Mouse (Mus musculus) testis, adult 2 months (tissue): ENCODE data around the gene Jam3. TPM values are rescaled to one million over a fixed set of nuclear protein-coding genes. Genes with fewer than 3 reads are reported as not detected.

Experiments
- H3K27ac ChIP-seq: fragments of 200-500 bp; 2 replicates; pipeline ENCODE4 v1.5.1; 2012; ENCODE audit warnings: low read depth, low read length; ENCODE audit not compliant: control insufficient read depth, insufficient read depth
- H3K27me3 ChIP-seq: fragments of 200-500 bp; 2 replicates; pipeline ENCODE4 v1.6.1; 2012; ENCODE audit warnings: mild to moderate bottlenecking, low read length, moderate library complexity; ENCODE audit not compliant: control insufficient read depth, insufficient read depth
- H3K36me3 ChIP-seq: fragments of 200-500 bp; 2 replicates; pipeline ENCODE4 v1.6.1; 2012; ENCODE audit warnings: mild to moderate bottlenecking, low read length; ENCODE audit not compliant: control insufficient read depth, insufficient read depth
- H3K4me1 ChIP-seq: fragments of 200-500 bp; 2 replicates; pipeline ENCODE4 v1.6.1; 2012; ENCODE audit warnings: low read length; ENCODE audit not compliant: control insufficient read depth, insufficient read depth
- H3K4me3 ChIP-seq: fragments of 200-500 bp; 2 replicates; pipeline ENCODE4 v1.5.1; 2012; ENCODE audit warnings: low read depth, mild to moderate bottlenecking, low read length, moderate library complexity, mixed read lengths; ENCODE audit not compliant: control insufficient read depth
- CTCF ChIP-seq: fragments of 200-500 bp; IDR thresholded peaks from 2 replicates; pipeline ENCODE4 v1.5.1; 2012; ENCODE audit warnings: low read depth, mild to moderate bottlenecking, inconsistent platforms, low read length, moderate library complexity; ENCODE audit not compliant: control insufficient read depth, insufficient read depth, insufficient replicate concordance
- POLR2A ChIP-seq: fragments of 200-500 bp; IDR thresholded peaks from 2 replicates; pipeline ENCODE4 v1.6.1; 2012; ENCODE audit warnings: low read depth, mild to moderate bottlenecking, inconsistent platforms, low read length, moderate library complexity; ENCODE audit not compliant: control insufficient read depth
- polyA plus RNA-seq: library from polyadenylated mRNA; depleted of rRNA; stranded (reverse); fragments of >200 nt; gene quantifications from 2 replicates; pipeline ENCODE4 v1.2.3, GENCODE M21; 2012

The Jam3 gene
- polyA plus RNA-seq, 1 experiment, result 34.1 TPM

GRCm38 (mm10) chr9:27126543-27126942 lies 28.7 kb downstream of the Jam3 start:
- H3K27me3 ChIP-seq, result no peaks in the 10 kb centered on the region
- no peaks in the 10 kb centered on the region; the same call in 1 of the 2 replicates for H3K4me1 ChIP-seq
- no peak overlapping the region for H3K27ac ChIP-seq
- no peaks in the 10 kb centered on the region for H3K36me3 ChIP-seq
- no peak for TF ChIP-seq CTCF
- TF ChIP-seq POLR2A, result no peak
- no peak overlapping the region for H3K4me3 ChIP-seq

GRCm38 (mm10) chr9:27125450-27125849 lies 29.8 kb downstream of the Jam3 start:
- no peak for TF ChIP-seq CTCF
- no peak for TF ChIP-seq POLR2A
- Histone ChIP-seq H3K4me3 (no peak overlapping the region), H3K27ac (no peak overlapping the region)

GRCm38 (mm10) chr9:27123947-27124346 lies 31.3 kb downstream of the Jam3 start:
- TF ChIP-seq CTCF, result no peak
- TF ChIP-seq POLR2A, result no peak
- H3K4me1 ChIP-seq, result no peaks in the 10 kb centered on the region; the same call in 1 of the 2 replicates
- no peaks in the 10 kb centered on the region for H3K27me3 ChIP-seq
- no peak overlapping the region for H3K27ac ChIP-seq
- no peaks in the 10 kb centered on the region for H3K36me3 ChIP-seq
- H3K4me3 ChIP-seq, result no peak overlapping the region

More at GRCm38 (mm10) chr9:27125450-27125849, 29.8 kb downstream of the Jam3 start:
- no peaks in the 10 kb centered on the region; the same call in 1 of the 2 replicates for H3K4me1 ChIP-seq
- H3K27me3 ChIP-seq, result no peaks in the 10 kb centered on the region
- H3K36me3 ChIP-seq, result no peaks in the 10 kb centered on the region

- Histone ChIP-seq H3K4me1 (no peaks in the 10 kb centered on the region; the same call in 1 of the 2 replicates), H3K27ac (no peak overlapping the region), H3K4me3 (no peak overlapping the region), H3K27me3 (no peaks in the 10 kb centered on the region), H3K36me3 (no peaks in the 10 kb centered on the region)
- TF ChIP-seq CTCF, result no peak
- TF ChIP-seq POLR2A, result no peak
These were observed 32.3 kb downstream of the Jam3 start for GRCm38 (mm10) chr9:27122963-27123362.

GRCm38 (mm10) chr9:27122076-27122475 lies 33.1 kb downstream of the Jam3 start:
- no peak overlapping the region for H3K27ac ChIP-seq

GRCm38 (mm10) chr9:27121254-27121653 lies 34.0 kb downstream of the Jam3 start:
- Histone ChIP-seq H3K4me3 (no peak overlapping the region), H3K4me1 (no peaks in the 10 kb centered on the region; the same call in 1 of the 2 replicates), H3K36me3 (no peaks in the 10 kb centered on the region), H3K27ac (no peak overlapping the region), H3K27me3 (no peaks in the 10 kb centered on the region)
- TF ChIP-seq CTCF (no peak), POLR2A (no peak)

More at GRCm38 (mm10) chr9:27122076-27122475, 33.1 kb downstream of the Jam3 start:
- Histone ChIP-seq H3K4me1 (no peaks in the 10 kb centered on the region; the same call in 1 of the 2 replicates), H3K4me3 (no peak overlapping the region), H3K36me3 (no peaks in the 10 kb centered on the region), H3K27me3 (no peaks in the 10 kb centered on the region)
- TF ChIP-seq CTCF (no peak), POLR2A (no peak)

GRCm38 (mm10) chr9:27111756-27112155 lies 43.5 kb downstream of the Jam3 start:
- no peak for TF ChIP-seq POLR2A
- TF ChIP-seq CTCF, result no peak
- Histone ChIP-seq H3K27me3 (no peaks in the 10 kb centered on the region), H3K36me3 (no peaks in the 10 kb centered on the region), H3K4me3 (no peak overlapping the region), H3K27ac (no peak overlapping the region), H3K4me1 (peaks cover 2% of the 10 kb centered on the region; the same call in 1 of the 2 replicates)

- Histone ChIP-seq H3K36me3 (no peaks in the 10 kb centered on the region), H3K27me3 (no peaks in the 10 kb centered on the region), H3K4me1 (peaks cover 2% of the 10 kb centered on the region; the same call in 1 of the 2 replicates), H3K4me3 (no peak overlapping the region), H3K27ac (no peak overlapping the region)
- no peak for TF ChIP-seq CTCF
- no peak for TF ChIP-seq POLR2A
These were observed 44.5 kb downstream of the Jam3 start for GRCm38 (mm10) chr9:27110681-27111080.
